Mouse (Mus musculus) mouse embryonic stem cell (cell line): ENCODE results near the gene Daam2.
"Not testable (repeated sequence)": the region's sequence is repeated elsewhere in the genome, so short reads cannot be mapped to it uniquely, and the experiment has no call there.

ENCODE experiments used
- in situ Hi-C, 2 experiments: fragments of 300-500 bp; cut with MboI; formaldehyde crosslinking; loops; 1 replicate in 1 of 2; 3 replicates in 1 of 2; pipeline ENCODE4 v1.14.3; 2019 to 2020; ENCODE audit warnings: low sequenced_read_pairs in 2 of 2, low pct_unique_long_range_greater_than_20kb in 1 of 2, mixed read lengths in 1 of 2; ENCODE audit not compliant: unreplicated experiment in 1 of 2

Gene Daam2

DNA sequence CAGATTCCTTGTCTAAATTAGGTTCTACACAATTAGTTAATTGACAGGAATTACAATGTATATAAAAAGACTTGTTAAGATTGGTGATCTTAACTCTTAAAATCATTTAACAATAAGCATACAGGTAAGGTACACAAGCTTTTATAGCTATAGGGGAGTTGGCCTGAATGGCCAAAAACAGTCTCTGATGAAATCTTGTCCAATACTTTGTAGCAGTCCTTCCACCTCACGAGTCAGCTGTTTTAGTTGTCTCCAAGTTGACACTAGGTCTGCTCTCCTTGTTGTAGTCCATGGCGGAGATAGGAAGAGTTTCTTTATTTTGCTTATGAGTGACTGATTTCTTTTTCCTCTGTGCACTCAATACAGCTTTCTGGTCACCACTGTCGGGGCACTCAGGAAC lies 121.3 kb downstream of the Daam2 start:
- in situ Hi-C loops: not testable (repeated sequence)

DNA sequence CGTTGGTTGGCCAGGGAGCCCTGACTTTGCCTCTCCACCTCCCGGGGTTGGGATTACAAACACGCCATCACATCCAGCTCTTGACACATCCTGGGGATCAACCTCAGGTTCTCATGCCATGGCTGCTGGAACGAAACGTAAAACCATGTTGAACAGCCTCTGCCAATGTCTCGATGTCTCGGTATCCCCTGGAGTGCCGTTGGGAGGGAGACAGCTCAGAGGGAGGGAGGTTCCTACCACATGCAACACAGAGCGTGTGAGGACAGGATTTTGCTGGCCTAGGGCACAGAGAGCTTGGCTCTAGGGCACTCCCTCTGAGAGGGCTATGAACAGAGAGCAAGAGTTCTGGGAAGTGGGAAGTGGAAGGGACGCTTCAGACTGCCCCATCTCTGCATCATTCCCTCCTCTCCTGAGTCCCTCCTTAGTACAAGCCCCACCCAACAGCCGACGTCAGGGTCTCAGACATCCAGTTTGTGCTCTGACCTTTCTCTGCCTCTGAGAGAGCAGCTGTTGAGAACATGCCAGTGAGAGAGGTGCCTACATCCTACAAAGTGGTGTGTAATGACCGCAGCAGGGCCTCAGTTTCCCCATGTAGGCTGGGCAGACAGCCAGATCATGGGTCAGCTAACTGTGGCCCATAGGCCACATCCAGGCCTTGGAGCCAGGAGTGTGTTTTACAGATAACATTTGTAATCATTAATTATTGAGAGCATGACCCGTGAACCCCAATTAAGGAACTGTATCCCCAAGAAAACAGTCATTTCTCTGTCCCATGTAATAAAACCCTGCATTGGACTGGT lies 123.6 kb downstream of the Daam2 start:
- in situ Hi-C loops: no loop called here

DNA sequence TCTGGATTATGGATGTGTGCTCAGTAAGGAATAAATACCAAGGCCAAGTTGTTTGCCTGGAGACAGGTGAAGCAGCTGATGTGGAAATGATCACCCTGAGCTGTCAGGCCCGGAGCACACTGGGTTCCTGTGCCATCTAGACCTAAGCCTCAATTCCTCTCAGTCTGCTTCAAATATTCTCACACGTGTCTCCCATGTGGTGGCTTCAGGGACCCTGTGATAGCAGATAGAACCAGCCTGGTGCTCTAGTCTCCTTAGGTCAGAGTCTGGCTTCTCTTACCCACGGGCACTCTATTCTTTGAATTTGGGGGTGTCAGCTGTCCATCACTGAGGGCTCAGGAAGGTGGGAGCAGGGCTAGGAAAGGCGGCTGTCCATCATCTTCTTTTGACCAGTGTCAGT lies 124.4 kb downstream of the Daam2 start:
- in situ Hi-C loops: no loop called here

DNA sequence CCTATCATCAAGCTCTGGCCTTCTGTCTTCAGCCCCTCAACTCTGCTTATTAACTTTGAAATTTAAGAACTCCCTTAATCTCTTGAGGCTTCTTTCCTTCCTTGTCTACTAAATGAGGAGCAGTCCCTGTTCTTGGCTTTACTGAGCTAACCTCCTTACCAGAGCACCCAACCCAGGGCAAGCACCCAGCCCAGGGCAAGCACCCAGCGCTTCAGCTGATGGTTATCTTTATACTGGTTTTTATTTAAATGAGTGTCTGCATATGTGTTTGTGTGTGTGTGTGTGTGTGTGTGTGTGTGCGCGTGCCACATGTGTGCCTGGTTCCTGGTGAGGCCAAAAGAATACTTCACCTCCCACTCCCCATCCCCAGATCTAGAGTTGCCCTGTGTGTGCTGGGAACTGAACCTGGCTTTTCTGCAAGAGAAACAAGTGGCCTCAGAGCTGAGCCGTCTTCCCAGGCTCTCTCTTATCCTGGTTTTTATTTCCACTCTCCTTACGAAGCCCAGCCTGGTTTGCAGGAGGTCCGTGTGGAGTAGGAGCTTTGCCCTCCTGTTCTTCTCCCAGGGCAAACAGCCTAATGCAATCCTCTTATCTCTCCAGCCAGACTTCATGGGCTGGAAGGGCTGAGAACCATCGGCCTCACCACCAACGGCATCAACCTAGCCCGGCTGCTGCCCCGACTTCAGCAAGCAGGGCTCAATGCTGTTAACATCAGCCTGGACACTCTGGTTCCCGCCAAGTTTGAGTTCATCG lies 125.1 kb downstream of the Daam2 start:
- in situ Hi-C loops: no loop called here

DNA sequence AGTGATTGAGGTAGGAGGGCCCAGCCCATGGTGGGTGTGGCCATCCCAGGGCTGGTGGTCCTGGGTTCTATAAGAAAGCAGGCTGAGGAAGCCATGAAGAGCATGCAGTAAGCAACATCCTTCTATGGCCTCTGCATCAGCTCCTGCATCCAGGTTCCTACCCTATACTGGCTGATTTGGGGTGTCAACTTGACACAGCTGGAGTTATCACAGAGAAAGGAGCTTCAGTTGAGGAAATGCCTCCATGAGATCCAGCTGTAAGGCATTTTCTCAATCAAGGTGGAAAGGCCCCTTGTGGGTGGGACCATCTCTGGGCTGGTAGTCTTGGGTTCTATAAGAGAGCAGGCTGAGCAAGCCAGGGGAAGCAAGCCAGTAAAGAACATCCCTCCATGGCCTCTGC lies 126.8 kb downstream of the Daam2 start:
- in situ Hi-C loops: not testable (repeated sequence)

DNA sequence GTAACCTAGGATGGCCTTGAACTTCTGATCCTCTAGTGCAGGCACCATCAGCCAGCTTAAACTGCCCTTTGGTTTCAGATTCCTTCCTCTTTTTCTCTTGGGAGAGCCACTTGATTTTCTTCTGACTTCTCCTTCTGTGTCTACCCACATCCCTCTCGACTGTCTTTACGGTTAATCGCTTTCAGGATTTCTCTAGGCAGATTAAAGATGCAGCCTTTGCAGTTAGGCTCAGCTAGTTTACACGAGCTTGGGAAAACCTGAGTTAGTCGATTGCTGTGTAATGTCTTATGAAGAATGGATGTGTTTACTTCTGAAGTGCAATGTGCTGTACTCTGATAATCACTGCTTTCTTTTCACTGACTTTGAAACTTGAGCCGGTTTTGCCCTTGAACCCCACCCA lies 127.5 kb downstream of the Daam2 start:
- in situ Hi-C loops: no loop called here

DNA sequence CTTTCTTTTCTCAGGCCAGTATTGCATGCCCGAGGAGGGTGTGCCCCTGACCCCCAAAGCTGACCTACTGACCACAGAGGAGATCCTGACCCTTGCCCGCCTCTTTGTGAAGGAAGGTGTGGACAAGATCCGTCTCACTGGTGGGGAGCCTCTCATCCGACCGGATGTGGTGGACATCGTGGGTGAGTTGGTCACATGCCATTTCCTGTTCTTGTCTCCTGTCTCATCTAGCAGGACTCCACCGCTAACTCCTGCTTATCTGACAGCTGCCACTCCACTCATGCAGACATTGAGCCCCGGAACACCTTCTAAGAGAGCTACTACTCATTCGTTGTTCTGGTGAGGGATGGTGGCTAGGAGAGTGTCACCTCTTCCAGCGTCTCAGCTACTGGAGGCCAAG lies 129.1 kb downstream of the Daam2 start:
- in situ Hi-C loops: no loop called here

DNA sequence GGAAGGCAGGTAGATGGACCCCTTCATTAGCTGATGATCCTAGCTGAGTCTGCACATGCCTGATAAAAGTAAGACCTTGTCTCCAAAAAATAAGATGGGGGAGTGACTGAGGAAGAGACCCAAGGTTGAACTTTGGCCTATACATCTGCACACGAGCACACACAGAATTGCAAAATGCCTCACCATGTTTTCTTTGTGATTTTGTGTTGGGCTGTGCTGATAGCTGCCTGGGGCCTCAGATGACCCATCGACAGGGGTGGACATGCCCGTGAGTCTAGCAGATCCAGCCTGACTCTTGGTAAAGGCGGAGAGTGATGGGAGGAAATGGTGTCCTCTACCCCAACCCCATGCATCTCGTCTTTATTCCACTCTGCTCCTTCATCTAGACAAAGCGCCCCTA lies 129.9 kb downstream of the Daam2 start:
- in situ Hi-C loops: no loop called here

DNA sequence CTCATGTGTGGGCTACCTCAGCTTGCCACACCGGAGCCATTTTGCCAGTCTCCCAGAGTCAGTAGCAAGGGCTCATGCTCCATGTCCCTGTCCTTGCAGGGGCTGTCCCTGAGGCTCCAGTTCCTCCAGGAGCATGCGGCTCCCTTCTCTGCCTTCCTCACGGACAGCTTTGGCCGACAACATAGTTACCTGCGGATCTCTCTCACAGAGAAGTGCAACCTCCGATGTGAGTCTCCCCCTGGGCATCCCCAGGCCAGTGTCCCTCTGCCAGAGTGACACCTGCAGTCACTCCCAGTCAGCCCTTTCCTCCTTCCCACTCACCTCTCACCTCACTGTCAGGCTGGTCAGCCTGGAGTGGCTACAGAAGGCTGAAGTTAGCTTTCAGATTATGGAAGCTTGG lies 131.1 kb downstream of the Daam2 start:
- in situ Hi-C loops: no loop called here

DNA sequence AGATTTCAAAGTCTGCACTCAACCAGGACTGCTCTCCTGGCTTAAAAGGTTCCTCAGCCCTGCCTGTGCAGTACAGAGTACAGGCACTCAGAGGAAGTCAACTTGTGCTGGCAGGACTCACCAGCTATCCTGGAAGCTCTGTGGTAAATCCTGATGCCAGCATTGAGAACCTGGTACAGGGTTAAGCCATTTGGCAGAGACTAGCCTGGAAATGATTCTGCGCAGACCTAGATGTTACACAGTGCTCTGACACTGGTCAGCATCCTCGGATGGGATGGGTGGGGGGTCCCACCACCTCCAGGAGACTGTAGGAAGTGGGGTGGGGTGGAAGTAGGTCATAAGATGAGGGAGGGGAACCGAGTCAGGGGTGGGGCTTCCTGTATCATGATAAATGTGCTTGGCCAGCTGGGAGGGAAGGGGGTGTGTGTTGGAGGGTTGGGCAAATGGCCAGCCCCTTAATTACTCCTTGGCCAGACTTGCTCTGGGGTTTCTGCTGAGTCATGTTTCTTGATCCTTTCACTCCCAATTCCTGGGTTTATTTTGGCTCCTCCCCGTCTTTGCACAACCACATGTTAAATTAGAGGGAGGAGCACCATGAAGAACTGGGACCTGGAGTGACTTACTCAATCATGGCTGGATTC lies 132.0 kb downstream of the Daam2 start:
- in situ Hi-C loops: no loop called here

DNA sequence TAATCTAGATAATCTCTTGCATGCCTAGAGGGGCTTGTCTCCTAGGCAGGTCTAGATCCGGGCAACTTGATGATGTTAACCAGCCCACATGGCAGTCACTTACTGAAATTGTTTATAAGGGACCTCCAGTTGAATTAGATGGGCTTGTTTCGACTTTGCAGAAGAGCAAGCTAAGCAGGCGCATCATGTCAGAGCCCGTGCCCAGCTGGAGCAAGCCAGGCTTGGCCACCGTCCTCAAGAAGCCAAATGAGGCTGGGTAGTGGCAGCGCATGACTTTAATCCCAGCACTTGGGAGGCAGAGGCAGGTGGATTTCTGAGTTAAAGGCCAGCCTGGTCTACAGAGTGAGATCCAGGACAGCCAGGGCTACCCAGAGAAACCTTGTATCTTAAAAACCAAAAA lies 133.0 kb downstream of the Daam2 start:
- in situ Hi-C loops: no loop called here

DNA sequence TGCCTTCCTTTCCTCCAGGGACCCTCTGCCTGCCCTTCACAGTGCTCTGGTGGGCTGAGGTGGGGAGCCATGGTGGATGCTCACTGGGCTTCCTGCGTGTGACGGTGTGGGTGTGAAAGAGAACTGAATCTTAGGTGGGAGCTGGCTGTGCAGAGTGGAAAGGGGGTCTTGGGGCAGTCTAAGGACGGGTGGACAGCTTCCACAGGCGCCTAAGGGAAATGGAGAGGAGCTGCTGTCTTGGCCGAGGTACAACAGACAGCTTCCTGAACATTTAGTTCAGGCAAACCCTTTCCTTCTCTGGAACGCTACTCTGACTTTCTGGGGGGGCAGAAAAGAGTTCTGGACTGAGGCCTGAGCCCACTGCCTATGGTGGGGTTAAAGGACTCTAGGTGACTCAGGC lies 134.0 kb downstream of the Daam2 start:
- in situ Hi-C loops: no loop called here

DNA sequence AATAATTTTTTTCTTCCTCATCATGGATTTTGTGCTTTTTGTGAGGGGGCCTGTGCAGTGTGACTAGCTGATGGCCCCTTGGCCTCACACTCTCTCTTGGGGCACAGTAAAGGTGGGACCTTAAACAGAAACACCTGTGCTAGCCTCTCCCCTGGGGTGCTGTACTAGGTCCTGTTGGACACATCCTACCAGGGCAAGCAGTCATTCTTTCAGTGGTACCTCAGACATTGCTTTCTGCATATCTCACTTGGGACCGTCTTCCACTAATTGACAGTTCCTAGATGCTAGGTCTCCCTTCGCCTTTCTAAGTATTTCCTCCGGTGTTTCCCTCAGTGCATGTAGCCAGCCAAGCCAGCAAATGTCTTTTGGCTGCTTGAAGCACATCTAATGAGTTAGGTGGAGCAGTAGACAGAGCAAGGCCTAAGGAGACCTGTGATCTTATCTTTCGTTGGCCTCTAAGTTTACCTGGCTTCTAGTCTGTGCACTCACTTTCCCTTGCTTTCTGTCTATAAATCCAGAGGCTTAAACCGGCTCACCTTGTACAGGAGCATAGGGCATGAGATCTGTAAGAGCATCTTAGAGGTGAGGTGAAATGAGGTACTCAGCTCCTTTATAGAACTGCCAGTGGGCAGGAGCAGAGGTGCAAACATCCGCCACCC lies 134.5 kb downstream of the Daam2 start:
- in situ Hi-C loops: no loop called here

DNA sequence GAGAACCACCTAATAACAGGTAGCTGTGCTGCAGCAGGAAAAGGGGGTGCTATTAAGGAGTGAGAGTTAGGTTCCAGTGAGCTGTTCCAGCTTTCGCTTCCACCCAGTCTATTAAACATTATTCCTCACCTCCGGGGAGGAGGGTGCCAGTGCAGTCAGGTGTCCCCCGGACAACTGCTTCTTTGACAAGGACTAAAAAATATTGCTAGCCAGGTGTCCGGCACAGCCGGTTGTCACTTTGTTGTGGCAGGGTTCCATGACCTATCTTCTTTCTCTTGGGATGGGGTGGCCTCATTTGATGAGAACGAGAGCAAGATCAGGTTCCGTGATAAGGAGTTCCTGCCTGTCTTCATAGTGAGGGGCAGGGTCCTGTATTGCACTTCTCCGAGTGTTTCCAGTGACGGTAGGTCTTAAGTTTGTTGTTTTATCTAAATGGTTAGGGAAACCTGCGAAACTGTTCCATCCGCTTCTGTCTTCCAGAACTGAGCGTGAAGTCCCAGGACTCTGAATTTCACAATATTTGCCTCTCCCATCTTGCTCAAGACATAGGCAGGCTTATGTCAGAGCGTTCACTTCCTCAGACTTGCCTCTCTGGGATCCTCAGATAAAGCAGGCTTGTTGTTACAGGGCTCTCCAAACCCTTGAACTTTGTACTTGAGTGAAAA lies 135.3 kb downstream of the Daam2 start:
- in situ Hi-C loops: no loop called here

DNA sequence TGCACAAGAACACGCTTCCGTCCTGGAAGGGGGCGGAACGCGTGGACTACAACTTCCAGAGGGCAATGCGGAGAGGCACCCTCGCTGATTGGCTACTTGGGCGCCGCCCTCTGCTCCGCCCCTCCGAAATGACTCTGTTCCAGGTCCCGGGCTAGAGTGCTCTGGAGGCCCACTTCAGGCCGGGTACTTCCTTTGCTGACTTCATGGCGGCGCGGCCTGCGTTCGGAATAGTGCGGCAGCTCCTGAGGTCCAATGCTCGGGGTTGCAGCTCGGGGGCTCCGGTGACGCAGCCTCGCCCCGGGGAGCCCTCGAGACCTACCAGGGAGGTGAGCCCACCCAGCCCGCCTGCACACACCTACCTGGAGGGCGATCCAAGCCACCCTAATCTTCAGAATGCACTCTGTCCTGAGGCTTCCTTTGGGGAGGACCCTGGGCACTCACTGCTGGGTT lies 135.9 kb downstream of the Daam2 start, which contains the start of gene Mocs1:
TSS of gene Mocs1 (plus strand) at position 124 of the 450 bp plus-strand sequence.
- in situ Hi-C loops: no loop called here

DNA sequence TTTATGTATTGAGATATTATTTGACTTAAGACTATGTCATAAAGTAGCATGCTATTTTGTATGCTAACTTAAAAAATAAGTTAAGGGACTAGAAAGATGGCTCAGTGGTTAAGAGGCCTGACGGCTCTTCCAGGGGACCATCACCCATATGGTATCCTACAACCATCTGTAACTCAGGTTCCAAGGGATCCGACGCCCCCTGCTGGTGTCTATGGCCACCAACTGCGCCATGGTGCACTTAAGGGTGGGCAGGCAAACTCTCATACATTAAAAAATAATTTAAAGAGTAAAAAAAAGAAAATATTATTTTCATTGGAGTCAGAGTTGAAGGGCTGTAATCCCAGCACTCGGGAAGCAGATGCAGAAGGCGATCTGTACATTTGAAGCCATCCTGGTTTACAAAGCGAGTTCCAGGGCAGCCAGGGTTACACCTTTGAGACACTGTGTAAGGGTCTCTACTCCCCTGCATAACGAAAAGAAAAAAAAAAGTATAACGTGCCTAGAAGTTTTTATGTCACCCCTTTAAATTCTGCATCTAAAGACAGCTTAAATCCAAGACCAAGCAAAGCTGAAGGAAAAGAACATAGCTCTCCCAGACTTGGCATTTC lies 136.4 kb downstream of the Daam2 start:
- in situ Hi-C loops: no loop called here

DNA sequence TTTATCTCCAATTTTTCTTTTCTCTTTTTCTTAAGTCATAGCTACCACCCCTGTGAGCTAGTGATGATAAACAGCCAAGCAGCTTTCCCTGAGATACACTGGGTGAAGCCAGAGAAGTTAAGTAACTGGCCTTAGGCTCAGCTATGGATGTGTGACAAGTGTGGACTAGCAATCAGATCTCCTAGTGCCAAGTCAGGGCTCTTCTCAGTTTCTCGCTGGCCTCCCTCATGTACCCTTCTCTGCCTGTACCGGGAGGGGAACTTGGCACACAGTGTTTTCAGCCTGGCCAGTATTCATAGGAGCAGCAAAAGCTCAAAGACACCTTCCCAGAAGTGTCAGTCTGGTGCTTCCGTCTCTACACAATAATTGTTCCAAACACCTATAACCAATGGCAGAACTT lies 140.3 kb downstream of the Daam2 start:
- in situ Hi-C loops: no loop called here

DNA sequence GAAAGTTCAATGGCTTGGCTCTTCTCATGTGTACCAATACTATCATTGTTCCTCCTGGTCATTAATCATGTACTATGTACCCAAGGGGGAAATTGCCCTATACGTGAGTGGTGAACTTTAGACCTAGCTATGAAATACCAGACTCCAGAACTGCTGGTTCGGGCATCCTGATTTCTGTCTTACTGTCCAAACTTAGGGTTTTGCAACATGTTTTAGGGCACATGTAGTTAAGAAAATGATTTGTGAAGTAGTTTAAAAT lies 141.1 kb downstream of the Daam2 start:
- in situ Hi-C loops: no loop called here
